Mouse (Mus musculus): ENCODE data around the gene Cant1. TPM values are rescaled to one million over a fixed set of nuclear protein-coding genes. Genes with fewer than 3 reads are reported as not detected.

The Cant1 gene
- polyA plus RNA-seq, 1 experiment from 2014 or later = 7.8 TPM

- no peak overlapping the region for H3K4me3 ChIP-seq (ENCODE audit: low read depth, low read length)
- TF ChIP-seq EP300 (IDR thresholded peaks at IDR 0.05; ENCODE audit: low read depth) (no peak), CTCF (IDR thresholded peaks at IDR 0.05; ENCODE audit: low read depth) (no peak)
- H3K4me1 ChIP-seq (ENCODE audit: insufficient read depth) = no peaks in the 10 kb centered on the region
- ATAC-seq = no peak
- H3K27ac ChIP-seq (ENCODE audit: low read depth) = no peak overlapping the region
- H3K36me3 ChIP-seq (replicated peaks; ENCODE audit: insufficient read depth, low read length) = no peaks in the 10 kb centered on the region
- DNase-seq = no peak
- no peak overlapping the region for H3K9ac ChIP-seq (replicated peaks)
- H3K27me3 ChIP-seq (ENCODE audit: insufficient read depth, low read length) = no peaks in the 10 kb centered on the region
- H3K4me2 ChIP-seq (ENCODE audit: low read depth, low read length) = no peak overlapping the region
- WGBS (ENCODE audit: insufficient replicate concordance) = 61% methylated on average over 5 of the region's 5 CpGs
- no peaks in the 10 kb centered on the region for H3K9me3 ChIP-seq (ENCODE audit: low read length)
Measured at GRCm38 (mm10) chr11:118374506-118374905, 44.4 kb downstream of the Cant1 start.

- H3K4me1 ChIP-seq (ENCODE audit: insufficient read depth) = no peaks in the 10 kb centered on the region
- H3K27me3 ChIP-seq (ENCODE audit: insufficient read depth, low read length) = no peaks in the 10 kb centered on the region
- no peak overlapping the region for H3K27ac ChIP-seq (ENCODE audit: low read depth)
- H3K36me3 ChIP-seq (replicated peaks; ENCODE audit: insufficient read depth, low read length) = no peaks in the 10 kb centered on the region
- ATAC-seq = no peak
- TF ChIP-seq CTCF (IDR thresholded peaks at IDR 0.05; ENCODE audit: low read depth) (no peak), EP300 (IDR thresholded peaks at IDR 0.05; ENCODE audit: low read depth) (no peak)
- 60% methylated on average over 7 of the region's 7 CpGs for WGBS (ENCODE audit: insufficient replicate concordance)
- DNase-seq = no peak
- H3K4me2 ChIP-seq (ENCODE audit: low read depth, low read length) = no peak overlapping the region
- no peak overlapping the region for H3K4me3 ChIP-seq (ENCODE audit: low read depth, low read length)
- no peaks in the 10 kb centered on the region for H3K9me3 ChIP-seq (ENCODE audit: low read length)
- no peak overlapping the region for H3K9ac ChIP-seq (replicated peaks)
Measured at GRCm38 (mm10) chr11:118372641-118373040, 46.2 kb downstream of the Cant1 start.

- Histone ChIP-seq H3K36me3 (replicated peaks; ENCODE audit: insufficient read depth, low read length) (no peaks in the 10 kb centered on the region), H3K9me3 (ENCODE audit: low read length) (no peaks in the 10 kb centered on the region), H3K4me1 (ENCODE audit: insufficient read depth) (no peaks in the 10 kb centered on the region), H3K4me3 (ENCODE audit: low read depth, low read length) (no peak overlapping the region), H3K9ac (replicated peaks) (no peak overlapping the region), H3K27me3 (ENCODE audit: insufficient read depth, low read length) (no peaks in the 10 kb centered on the region), H3K27ac (ENCODE audit: low read depth) (no peak overlapping the region), H3K4me2 (ENCODE audit: low read depth, low read length) (no peak overlapping the region)
- ATAC-seq (no peak), DNase-seq (no peak)
- WGBS (ENCODE audit: insufficient replicate concordance) = 83% methylated on average over 7 of the region's 7 CpGs
- no peak for TF ChIP-seq CTCF (IDR thresholded peaks at IDR 0.05; ENCODE audit: low read depth)
Measured at GRCm38 (mm10) chr11:118371876-118372275, 47.0 kb downstream of the Cant1 start.

GRCm38 (mm10) chr11:118369657-118370056 is 49.2 kb downstream of the Cant1 start:
- Histone ChIP-seq H3K4me2 (ENCODE audit: low read depth, low read length) (no peak overlapping the region), H3K4me3 (ENCODE audit: low read depth, low read length) (no peak overlapping the region), H3K4me1 (ENCODE audit: insufficient read depth) (no peaks in the 10 kb centered on the region), H3K36me3 (replicated peaks; ENCODE audit: insufficient read depth, low read length) (no peaks in the 10 kb centered on the region), H3K9me3 (ENCODE audit: low read length) (no peaks in the 10 kb centered on the region), H3K9ac (replicated peaks) (no peak overlapping the region), H3K27ac (ENCODE audit: low read depth) (no peak overlapping the region), H3K27me3 (ENCODE audit: insufficient read depth, low read length) (no peaks in the 10 kb centered on the region)
- WGBS (ENCODE audit: insufficient replicate concordance) = 56% methylated on average over 8 of the region's 8 CpGs
- no peak for DNase-seq
- no peak for ATAC-seq
- TF ChIP-seq EP300 (IDR thresholded peaks at IDR 0.05; ENCODE audit: low read depth) (no peak), CTCF (IDR thresholded peaks at IDR 0.05; ENCODE audit: low read depth) (no peak)

- H3K9me3 ChIP-seq (ENCODE audit: low read length) = no peaks in the 10 kb centered on the region
- DNase-seq (no peak), ATAC-seq (no peak)
- TF ChIP-seq CTCF (IDR thresholded peaks at IDR 0.05; ENCODE audit: low read depth) (no peak), EP300 (IDR thresholded peaks at IDR 0.05; ENCODE audit: low read depth) (no peak)
- 70% methylated on average over 5 of the region's 5 CpGs for WGBS (ENCODE audit: insufficient replicate concordance)
- no peak overlapping the region for H3K27ac ChIP-seq (ENCODE audit: low read depth)
- H3K36me3 ChIP-seq (replicated peaks; ENCODE audit: insufficient read depth, low read length) = no peaks in the 10 kb centered on the region
- H3K4me3 ChIP-seq (ENCODE audit: low read depth, low read length) = no peak overlapping the region
- no peak overlapping the region for H3K9ac ChIP-seq (replicated peaks)
- no peaks in the 10 kb centered on the region for H3K27me3 ChIP-seq (ENCODE audit: insufficient read depth, low read length)
- no peaks in the 10 kb centered on the region for H3K4me1 ChIP-seq (ENCODE audit: insufficient read depth)
- no peak overlapping the region for H3K4me2 ChIP-seq (ENCODE audit: low read depth, low read length)
Measured at GRCm38 (mm10) chr11:118369251-118369650, 49.6 kb downstream of the Cant1 start.

- Histone ChIP-seq H3K4me1 (ENCODE audit: insufficient read depth) (0 out of 2 replicates have a peak, but pooled peaks cover 2% of the 10 kb centered on the region), H3K4me3 (ENCODE audit: low read depth, low read length) (no peak overlapping the region), H3K9ac (replicated peaks) (no peak overlapping the region), H3K36me3 (replicated peaks; ENCODE audit: insufficient read depth, low read length) (no peaks in the 10 kb centered on the region), H3K9me3 (ENCODE audit: low read length) (no peaks in the 10 kb centered on the region), H3K27me3 (ENCODE audit: insufficient read depth, low read length) (no peaks in the 10 kb centered on the region), H3K27ac (ENCODE audit: low read depth) (no peak overlapping the region), H3K4me2 (ENCODE audit: low read depth, low read length) (no peak overlapping the region)
- no peak for TF ChIP-seq EP300 (IDR thresholded peaks at IDR 0.05; ENCODE audit: low read depth)
- TF ChIP-seq CTCF (IDR thresholded peaks at IDR 0.05; ENCODE audit: low read depth) = peak; percentile 55
- no peak for ATAC-seq
- DNase-seq = peak; percentile 52
- 58% methylated on average over 3 of the region's 3 CpGs for WGBS (ENCODE audit: insufficient replicate concordance)
Measured at GRCm38 (mm10) chr11:118368330-118368729, 50.6 kb downstream of the Cant1 start.

GRCm38 (mm10) chr11:118366559-118366958 is 52.3 kb downstream of the Cant1 start:
- ATAC-seq (no peak), DNase-seq (no peak)
- Histone ChIP-seq H3K9me3 (ENCODE audit: low read length) (no peaks in the 10 kb centered on the region), H3K27me3 (ENCODE audit: insufficient read depth, low read length) (0 out of 2 replicates have a peak, but pooled peaks cover 2% of the 10 kb centered on the region), H3K36me3 (replicated peaks; ENCODE audit: insufficient read depth, low read length) (no peaks in the 10 kb centered on the region), H3K4me2 (ENCODE audit: low read depth, low read length) (no peak overlapping the region), H3K4me1 (ENCODE audit: insufficient read depth) (0 out of 2 replicates have a peak, but pooled peaks cover 2% of the 10 kb centered on the region), H3K27ac (ENCODE audit: low read depth) (no peak overlapping the region), H3K9ac (replicated peaks) (no peak overlapping the region), H3K4me3 (ENCODE audit: low read depth, low read length) (no peak overlapping the region)
- TF ChIP-seq EP300 (IDR thresholded peaks at IDR 0.05; ENCODE audit: low read depth) (no peak), CTCF (IDR thresholded peaks at IDR 0.05; ENCODE audit: low read depth) (no peak)
- 75% methylated on average over 8 of the region's 8 CpGs for WGBS (ENCODE audit: insufficient replicate concordance)
